Mouse (Mus musculus) ovary, adult 18-20 months (tissue): Measurements from ENCODE around the gene Lingo1.

ENCODE experiments used
- DNase-seq: peaks from one replicate; pipeline ENCODE4 v3.0.0; 2022; ENCODE audit warnings: low spot score, mixed read lengths

Gene Lingo1

GRCm38 (mm10) chr9:56635121-56635497, 161.2 kb downstream of the Lingo1 start:
- DNase-seq, result no peak

GRCm38 (mm10) chr9:56634406-56635120, 161.7 kb downstream of the Lingo1 start:
- no peak for DNase-seq

GRCm38 (mm10) chr9:56633449-56634225, 162.6 kb downstream of the Lingo1 start:
- DNase-seq, result no peak

GRCm38 (mm10) chr9:56630945-56631344, 165.3 kb downstream of the Lingo1 start:
- DNase-seq, result no peak

- DNase-seq, result no peak
Measured at GRCm38 (mm10) chr9:56629674-56630397, 166.4 kb downstream of the Lingo1 start.

- DNase-seq, result no peak
Measured at GRCm38 (mm10) chr9:56627295-56627694, 169.0 kb downstream of the Lingo1 start.

- no peak for DNase-seq
Measured at GRCm38 (mm10) chr9:56624923-56625322, 171.3 kb downstream of the Lingo1 start.

GRCm38 (mm10) chr9:56623361-56623760, 172.9 kb downstream of the Lingo1 start:
- DNase-seq, result no peak

GRCm38 (mm10) chr9:56622761-56623160, 173.5 kb downstream of the Lingo1 start:
- no peak for DNase-seq

GRCm38 (mm10) chr9:56620512-56621371, 175.5 kb downstream of the Lingo1 start:
- no peak for DNase-seq

- no peak for DNase-seq
Measured at GRCm38 (mm10) chr9:56619715-56620114, 176.6 kb downstream of the Lingo1 start.

GRCm38 (mm10) chr9:56618660-56619059, 177.6 kb downstream of the Lingo1 start:
- no peak for DNase-seq

GRCm38 (mm10) chr9:56616061-56616460, 180.2 kb downstream of the Lingo1 start:
- no peak for DNase-seq

- DNase-seq, result no peak
Measured at GRCm38 (mm10) chr9:56612798-56613183, 183.5 kb downstream of the Lingo1 start.

GRCm38 (mm10) chr9:56611912-56612797, 184.1 kb downstream of the Lingo1 start:
- no peak for DNase-seq

- DNase-seq, result no peak
Measured at GRCm38 (mm10) chr9:56610955-56611354, 185.3 kb downstream of the Lingo1 start.

- DNase-seq, result no peak
Measured at GRCm38 (mm10) chr9:56610466-56610865, 185.8 kb downstream of the Lingo1 start.

GRCm38 (mm10) chr9:56609486-56609885, 186.8 kb downstream of the Lingo1 start:
- no peak for DNase-seq

- no peak for DNase-seq
Measured at GRCm38 (mm10) chr9:56608691-56609351, 187.4 kb downstream of the Lingo1 start.

GRCm38 (mm10) chr9:56606082-56606740, 190.1 kb downstream of the Lingo1 start:
- no peak for DNase-seq
